Mouse (Mus musculus): ENCODE data around the gene Gng12.
A peak's percentile ranks its signal among the peaks of the same experiment; 100 is the strongest.
"Not testable (repeated sequence)": the region's sequence is repeated elsewhere in the genome, so short reads cannot be mapped to it uniquely, and the experiment has no call there.

The Gng12 gene

DNA sequence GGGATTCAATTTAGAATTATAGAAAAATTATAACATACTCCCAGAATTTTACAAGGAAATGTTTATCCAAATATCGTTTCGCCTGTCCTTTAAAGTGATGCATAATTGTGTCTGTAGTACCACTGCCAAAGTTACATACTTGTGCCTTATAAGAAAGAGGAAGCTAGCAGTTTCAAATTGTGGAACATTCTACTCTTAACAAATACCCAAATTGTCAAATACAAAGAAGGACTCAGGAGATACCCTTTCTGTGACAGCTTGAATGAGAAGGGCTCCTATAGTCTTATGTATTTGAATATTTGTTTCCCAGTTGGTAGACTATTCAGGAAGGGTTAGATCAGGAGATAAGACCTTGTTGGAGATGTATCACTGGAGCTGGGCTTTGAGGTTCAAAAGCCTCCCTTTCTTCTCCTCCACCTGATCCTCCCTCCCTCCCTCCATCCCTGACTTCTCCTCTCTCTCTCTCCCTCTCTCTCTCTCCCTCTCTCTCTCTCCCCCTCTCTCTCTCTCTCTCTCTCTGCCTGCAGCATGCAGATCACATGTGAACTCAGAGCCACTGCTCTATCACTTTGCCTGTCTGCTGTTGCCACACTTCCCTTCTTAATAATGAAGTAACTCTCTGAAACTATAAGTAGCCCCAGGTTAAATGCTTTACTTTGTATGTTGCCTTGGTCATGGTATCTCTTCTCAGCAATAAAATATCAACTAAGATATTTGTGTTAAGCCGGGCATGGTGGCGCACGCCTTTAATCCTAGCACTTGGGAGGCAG, 62.5 kb downstream of the Gng12 start:
- no peak for DNase-seq

DNA sequence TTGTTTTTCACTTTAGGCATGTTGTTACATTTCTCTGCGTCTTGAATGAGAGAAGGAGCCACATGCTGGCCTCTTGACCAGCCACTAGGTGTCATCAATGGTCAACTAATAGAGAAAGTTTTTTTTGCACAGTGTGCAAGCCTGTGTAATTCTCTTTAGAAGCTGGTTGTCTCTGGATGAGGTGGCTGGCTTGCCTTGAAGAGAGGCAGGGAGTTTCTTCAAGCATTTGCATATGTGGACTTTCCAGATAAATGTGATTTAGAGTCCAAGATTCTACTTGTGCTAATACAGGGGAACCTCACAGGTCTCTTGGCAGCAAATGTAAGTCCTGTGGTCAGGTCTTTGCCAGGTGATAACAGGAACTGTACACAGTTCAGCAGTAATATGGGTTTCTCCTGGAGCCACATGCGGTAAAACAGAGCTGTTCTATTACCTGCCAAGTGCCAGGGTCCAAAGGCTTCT, 66.4 kb downstream of the Gng12 start:
- DNase-seq, result peak; percentile 60

DNA sequence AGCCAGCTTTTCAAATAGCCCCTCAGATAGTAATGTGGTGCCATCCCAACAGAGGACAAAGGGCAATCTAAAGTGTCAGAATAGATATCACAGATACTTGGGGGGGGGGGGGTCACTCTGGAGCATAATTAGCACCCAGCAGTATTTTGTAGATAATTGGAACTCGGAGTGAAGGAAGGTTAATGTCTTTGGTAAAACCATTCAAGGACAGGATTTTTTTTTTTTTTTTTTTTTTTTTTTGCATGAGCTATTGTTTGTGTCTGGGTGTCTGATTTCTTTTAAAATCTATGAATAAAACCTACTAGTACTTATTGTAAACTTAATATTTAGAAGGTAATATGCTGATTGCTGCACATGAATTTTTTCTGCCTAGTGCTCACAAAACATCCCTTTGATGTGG, 66.9 kb downstream of the Gng12 start:
- DNase-seq, result no peak

DNA sequence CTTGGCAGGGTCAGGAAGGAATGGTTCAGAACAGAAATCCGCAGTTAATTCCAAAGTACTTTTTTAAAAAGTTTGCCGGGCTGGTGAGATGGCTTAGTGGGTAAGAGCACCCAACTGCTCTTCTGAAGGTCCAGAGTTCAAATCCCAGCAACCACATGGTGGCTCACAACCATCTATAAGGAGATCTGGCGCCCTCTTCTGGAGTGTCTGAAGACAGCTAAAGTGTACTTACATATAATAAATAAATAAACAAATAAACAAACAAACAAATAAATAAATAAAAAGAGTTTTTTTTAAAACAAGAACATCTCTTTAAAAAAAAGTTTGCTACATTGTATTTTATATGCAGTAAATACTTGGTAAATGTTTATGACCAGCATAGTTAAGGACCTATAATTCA, 67.5 kb downstream of the Gng12 start:
- DNase-seq, result not testable (repeated sequence)

DNA sequence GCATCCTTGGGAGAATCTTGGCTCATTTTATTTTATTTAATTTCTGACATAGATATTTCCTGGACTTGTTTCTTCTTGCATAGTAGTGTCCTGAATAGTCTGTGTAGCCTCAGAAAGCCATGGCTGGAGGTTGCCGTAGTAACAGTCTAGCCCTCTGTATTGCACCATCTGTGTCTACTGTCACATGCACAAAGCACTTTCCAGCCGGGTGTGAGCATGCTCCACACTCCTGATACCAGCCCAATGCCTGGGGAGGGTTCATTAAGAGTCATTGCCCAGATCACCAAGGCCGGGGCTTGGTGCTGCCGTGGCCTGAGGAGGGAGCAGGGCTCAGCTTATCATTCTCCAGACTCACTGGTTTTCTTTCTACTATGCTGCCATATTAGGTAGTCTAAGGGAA, 68.0 kb downstream of the Gng12 start:
- DNase-seq, result no peak

DNA sequence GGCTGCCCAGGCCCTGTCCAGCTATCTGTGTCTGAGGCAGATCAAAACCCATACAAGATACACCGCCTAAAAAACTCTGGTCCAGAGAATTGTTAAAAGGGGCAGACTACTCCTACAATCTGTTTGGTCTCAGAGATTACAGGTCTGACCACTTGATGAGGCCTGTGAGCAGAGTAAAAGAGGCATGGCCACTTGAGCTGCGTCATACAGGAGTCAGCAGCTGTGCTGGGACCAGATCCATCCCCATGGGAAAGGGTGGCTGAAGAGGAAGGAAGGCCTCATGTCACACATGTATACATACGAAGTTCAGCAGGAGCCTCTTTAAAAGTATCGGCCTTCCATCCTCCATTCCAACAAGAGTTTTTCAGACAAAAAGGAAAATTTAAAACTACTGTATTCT, 69.0 kb downstream of the Gng12 start:
- DNase-seq, result no peak

DNA sequence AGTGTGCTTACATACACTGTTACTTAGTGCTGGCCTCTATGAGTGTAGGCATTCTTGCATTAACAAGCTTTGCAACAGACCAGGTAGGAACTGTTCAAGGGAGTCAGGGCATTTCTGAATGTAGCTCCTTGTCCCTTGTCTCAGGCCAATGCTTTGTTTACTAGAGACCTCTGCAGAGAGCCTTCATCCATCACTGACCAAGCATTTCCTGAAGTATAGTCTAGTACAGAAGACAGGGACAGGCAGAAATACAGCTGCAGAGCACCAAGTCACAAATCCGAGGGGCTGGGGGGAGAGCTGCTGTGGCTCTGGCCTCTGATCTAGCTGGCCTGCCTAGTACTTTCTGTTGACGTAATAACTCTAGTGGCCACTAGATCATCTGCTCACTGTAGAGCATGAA, 71.6 kb downstream of the Gng12 start:
- no peak for DNase-seq

DNA sequence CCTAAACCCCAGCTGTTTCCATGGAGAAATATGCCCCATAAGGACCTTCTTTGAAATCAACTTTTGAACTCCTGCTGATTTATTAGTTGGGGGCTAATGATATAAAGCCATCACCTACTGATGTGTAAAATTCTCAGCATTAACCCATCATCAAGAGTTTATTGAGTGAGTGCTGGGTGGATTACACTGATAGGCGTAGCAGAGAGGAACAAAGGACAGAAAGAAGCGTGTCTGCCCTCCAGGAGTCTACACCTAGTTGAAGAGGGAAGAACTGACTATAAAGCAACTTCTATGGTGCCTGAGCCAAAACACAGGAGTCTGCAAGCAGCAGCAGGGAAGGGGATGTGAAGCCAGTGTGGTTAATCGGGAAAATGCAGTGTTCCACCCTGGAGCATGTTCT, 73.2 kb downstream of the Gng12 start:
- no peak for DNase-seq

DNA sequence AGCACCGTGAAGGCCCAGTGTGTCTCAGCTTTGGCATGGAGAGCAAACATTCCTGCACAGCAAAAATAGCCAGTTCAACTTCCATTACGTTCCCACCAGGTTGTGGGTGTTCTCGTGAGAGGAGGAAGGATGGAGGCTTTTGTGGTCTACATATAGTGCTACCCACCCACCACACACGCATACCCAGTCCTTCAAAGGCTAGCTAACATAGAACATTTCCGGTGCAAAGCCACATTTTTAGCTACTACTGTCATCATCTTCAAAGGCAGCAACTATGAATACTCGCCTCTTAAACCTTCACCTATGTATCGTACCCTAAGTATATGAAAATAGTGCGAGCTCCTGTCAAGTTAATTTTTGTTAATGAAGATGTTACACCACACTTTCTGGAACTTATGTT, 76.1 kb downstream of the Gng12 start:
- no peak for DNase-seq

DNA sequence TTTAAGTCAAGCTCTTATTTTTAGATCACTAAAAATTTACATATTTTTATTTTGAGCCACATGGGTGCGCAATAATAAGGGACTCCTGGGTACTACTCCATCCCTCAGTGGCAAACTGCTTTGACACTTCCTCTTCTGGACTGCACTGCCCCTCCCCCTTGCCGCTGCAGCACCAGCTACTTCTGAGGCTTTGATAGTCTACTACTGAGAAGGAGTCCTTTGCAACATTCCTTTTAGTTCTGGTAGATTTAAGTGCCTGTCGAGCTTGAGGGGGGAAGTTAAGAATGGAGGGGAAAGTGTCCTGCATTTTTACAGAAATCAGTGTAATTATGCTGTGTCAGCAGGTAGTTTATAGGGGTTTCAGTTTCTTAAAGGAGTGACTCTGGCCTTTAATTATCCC, 77.0 kb downstream of the Gng12 start:
- DNase-seq, result peak; percentile 26

DNA sequence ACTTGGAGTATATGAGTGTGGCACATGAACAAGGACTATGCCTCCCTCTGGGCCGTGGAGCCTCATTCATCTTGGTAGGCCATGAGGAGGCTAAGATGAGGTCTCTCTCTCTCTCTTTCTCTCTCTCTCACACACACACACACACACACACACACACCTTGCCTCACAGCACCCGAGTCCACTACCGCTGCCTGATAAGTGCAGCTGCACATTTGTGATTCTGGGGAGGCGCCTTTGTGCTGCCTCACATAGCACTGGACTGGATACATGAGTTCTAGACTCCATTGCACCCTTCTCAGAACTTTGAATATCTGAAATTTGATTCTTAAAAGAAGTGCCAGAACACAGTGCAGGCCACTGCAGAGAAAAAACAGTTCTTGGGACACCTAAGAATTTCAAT, 79.3 kb downstream of the Gng12 start:
- DNase-seq, result no peak

DNA sequence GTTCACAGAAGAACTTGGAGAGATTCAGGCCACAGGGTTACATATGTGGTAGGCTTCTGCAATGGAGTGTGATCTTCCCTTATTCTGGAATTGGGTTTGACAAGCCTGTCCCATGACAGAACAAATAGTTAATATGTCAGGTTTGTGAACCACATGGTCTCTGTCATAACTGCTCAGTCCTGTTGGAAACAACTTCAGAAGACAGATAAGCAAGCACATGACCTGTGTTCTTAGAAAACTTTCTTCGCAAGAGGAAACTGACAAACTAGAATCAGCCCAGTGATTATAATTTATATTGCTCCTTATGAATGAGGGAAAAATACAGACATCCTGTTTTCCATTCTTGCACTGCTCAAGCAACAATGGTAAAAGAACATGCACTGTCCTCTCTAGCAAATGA, 83.0 kb downstream of the Gng12 start:
- DNase-seq, result no peak

DNA sequence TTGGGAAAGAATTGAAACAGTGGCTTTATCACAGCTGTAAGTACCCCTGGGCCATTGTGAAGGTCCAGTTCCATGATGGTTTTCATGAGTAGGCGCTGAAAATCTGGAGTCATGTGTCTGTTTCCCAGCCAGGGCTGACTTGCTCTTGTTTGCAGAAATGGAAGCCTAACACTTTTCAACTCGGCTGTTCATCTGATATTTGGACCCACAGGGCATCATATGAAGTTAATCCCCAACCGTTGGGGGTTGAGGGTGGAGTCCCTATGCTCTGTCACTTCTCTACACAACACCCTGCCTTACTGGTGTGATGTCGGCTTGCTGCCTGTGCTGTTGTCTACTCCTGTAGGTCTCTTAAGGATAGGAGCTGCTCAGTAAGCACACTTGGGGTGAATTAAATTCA, 83.8 kb downstream of the Gng12 start:
- DNase-seq, result no peak

DNA sequence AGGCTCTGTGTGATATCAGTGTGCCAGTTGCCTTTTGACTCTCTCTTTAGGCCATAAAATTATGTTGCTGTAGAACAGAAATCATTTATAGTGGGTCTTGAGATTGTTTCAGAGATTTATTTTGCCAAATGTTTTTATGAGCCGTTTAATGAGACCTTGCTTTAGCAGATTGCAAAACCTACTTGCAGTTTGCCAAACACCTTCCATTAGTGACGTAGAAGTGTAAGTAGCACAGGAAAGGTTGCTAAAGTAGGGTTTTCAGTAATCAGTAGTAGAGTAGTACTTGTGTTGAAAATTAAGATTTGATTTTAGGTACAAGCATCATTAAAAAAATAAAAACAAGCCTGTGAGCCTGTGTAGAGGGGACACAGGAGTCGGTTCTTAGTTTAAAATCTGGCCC, 85.2 kb downstream of the Gng12 start:
- no peak for DNase-seq

DNA sequence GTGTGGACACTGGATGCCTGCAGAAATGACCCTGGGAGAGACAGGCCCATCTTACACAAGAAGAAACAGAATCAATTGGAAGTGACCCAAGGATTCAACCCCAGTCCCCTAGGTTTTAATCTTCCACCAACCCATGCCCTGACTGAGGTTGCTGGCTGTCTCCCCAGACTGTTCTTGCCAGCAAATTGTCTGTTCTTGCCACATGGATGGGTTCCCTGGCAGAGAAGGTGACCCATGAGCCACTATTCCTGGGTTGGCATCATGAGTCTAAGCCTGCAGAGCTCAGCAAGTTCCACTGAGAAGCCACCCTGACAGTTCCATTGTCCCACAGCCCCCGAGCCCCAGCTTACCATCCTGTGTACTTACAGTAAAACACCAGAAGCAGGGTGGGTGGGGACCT, 85.7 kb downstream of the Gng12 start:
- DNase-seq, result no peak

DNA sequence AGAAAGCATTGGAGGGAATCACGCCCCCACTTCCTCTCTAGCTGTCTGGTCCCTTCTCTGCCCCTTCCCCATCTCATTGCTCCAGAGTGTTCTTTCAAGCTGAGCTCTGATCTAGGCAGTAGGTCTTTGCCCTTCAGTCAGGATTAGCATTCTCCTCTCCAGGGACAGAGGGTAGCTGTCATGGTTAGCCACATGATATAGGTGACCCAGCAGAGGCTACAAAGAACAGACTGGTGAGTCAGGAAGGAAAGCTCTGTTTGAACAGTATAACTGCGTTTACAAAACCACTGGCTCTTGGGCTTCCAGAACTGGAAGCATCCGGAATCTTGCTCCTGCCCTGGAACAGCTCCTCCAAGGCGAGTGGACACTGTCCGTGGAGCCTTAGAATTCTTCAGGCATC, 87.9 kb downstream of the Gng12 start:
- no peak for DNase-seq

DNA sequence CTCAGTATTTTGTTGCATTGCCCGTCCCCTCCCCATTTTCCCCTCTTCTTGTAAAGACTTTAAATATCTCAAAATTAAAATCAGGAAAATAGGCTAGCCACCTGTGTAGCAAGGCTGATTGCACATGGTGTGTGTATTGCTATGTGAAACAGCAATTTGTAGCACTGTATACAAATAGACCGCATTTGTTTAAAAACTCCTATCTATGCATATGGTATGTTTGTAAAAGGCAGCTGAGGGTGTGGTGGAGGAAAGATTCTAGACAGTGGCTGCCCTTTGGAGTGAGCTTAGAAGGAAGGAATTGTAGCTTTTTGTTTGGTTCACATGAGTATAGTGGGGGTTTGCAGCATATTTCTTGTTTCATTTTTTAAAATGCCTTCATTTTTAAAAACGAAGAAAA, 88.5 kb downstream of the Gng12 start:
- no peak for DNase-seq

DNA sequence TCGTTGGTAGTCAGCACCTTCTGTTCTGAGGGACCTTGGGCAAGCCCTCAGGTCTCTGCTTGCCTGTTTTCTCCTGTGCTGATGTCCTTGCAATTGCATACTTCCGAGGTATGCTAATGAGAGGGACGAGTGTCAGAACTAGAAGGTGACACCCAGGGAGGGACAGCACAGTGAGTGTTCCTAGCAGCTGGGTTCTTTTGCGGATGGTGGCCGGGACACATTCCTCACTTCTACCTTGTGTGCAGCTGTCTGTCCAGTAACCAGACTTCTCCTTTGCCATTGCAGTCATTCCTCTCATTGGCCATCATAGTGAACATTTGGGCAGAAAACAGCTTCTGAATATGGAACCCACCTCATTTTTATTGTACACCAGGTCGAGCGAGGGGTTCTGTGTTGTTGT, 89.3 kb downstream of the Gng12 start:
- DNase-seq, result no peak

DNA sequence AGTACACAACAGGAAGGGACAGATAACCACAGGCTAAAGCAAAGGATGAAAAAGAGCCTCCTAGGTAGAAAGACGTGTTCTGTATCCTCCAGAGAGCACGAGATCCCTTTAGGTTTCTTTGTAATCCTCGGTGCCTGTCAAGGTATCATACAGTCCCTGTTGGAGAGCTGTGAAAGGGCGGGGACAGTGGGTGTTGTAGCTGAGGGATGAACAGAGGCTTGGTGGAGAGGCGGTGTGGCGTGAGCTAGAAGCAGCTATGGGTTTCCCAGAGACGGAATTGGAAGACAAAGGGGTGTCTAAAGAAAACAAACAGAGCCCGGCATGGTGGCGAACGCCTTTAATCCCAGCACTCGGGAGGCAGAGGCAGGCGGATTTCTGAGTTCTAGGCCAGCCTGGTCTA, 89.9 kb downstream of the Gng12 start:
- DNase-seq, result no peak

DNA sequence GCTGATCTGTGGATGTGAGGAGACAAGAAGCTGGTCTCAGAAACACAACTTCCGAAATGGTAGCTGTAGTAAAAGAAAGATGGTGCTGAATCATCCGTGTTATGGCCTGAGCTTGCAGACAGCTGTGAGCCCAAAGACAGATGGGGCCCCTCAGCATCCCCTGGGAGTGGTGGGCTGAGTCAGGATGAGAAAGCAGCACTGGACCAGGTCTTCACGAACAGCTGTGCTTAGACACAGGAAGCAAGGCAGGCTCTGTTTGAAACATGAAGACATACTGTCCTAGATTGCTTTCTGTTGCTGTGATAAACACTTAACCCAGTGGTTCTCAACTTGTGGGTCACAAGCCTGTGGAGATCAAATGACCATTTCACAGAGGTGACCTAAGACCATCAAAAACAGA, 91.4 kb downstream of the Gng12 start:
- no peak for DNase-seq

DNA sequence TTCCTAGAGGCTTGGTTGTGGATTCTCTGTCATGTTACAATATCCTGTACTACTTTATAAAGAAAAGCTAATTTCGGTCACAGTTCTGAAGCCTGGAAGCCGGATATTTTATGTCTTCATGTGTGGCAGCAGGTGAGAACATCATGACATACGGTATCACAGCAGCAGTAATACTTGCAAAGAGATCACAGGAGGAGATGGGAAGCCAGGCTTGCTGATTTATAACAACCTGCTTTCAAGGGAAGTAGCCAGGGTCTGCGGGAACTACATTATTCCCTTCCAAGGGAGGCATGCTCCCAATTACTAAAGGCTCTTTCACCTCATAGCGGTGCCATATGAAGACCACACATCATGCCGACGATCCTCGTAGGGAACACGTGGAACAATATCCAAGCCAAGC, 92.2 kb downstream of the Gng12 start:
- DNase-seq, result no peak

DNA sequence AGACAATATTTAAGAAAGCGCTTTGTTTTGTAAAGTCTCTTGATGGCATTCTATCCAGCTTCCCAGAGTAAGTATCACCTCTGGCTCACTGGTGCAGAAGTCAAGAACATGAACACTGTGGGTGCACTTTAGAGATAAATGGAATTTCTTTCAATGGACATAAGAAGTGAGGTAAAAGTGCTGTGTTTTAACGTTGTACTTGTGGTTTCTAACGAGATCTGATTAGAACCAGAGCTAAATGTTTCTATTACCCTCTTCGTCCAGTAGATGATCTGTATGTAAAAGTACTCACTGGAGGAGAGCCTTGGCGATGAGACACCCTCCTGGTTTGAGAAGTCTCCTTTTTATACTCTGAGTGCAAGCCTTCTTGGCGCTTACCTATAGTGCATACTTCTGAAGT, 92.8 kb downstream of the Gng12 start:
- DNase-seq, result no peak

DNA sequence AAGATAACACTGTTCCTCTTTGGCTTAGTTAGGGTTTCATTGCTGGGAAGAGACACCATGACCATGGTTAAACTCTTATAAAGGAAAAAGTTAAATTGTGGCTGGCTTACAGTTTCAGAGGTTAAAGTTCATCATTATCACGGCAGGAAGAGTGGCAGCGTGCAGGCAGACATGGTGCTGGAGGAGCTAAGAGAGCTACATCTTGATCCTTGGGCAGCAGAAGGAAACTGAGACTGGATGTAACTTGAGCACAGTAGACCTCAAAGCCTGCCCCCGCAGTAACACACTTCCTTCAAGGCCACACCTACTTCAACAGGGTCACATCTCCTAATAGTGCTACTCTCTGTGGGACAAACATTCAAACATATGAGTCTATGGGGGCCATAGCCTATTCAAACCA, 93.3 kb downstream of the Gng12 start:
- DNase-seq, result no peak

DNA sequence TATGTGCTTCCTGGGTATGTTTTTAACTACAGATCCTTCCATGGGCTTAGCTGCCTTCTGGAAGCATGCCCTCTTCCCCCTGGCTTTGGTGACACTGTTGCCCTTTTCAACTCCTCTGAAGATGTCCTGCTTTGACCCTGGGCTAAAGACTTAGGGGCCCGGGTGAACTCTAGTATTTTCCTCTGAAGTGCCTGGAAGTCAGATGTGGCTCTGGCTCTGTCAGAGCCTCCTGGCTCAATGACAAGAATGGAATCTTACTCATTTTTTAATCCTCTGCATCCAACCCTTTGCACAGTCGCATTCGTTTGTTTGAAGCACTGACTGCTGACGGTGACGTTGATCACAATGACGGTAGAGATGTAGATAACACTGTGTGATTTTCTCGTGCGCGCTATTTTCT, 96.0 kb downstream of the Gng12 start:
- DNase-seq, result no peak

DNA sequence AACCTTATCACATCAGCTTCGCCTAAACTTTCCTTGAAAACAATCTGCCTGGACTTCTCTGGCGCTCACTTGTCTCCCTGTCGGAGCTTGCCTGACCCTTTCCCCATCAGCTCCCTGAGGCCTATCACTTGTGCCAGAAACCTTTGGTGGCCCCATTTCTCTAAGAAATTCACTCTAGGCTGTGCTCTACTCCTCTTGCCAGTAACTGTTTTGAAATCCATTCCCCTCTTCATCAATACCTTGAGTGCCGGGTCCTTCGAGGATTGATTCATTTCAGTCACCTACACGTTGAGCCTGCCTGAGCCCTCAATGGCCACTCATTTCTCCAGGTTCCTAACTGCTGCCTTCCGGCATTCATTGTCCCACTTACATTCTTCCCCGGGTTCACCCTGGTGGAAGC, 96.6 kb downstream of the Gng12 start:
- no peak for DNase-seq

DNA sequence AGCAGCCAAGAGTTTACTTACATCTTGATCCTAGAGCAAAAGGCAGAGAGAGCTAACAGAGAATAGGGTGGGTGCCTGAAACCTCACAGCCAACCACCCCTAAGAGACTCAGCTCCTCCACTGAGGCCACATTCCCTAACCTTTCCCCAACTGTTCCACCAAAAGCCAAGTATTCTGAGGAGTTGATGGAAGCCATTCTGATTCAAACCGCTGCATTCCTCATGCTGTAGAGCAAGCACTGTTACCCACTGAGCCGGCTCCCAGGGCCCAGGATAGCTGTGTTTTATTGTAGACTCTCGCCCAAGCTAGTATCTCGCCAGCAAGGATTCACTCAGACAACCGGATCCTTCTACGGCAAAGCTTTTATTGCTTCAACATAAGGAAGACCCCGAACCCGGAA, 98.8 kb downstream of the Gng12 start:
- no peak for DNase-seq

Data from lung, postnatal 14 days (tissue).